Mouse (Mus musculus): ENCODE results near the gene Btnl1. TPM values are rescaled to one million over a fixed set of nuclear protein-coding genes. Genes with fewer than 3 reads are reported as not detected.

The Btnl1 gene
- not detected in 2 replicates for polyA plus RNA-seq (2011; ENCODE audit: insufficient read depth, insufficient read length, low replicate concordance, missing spikeins)

- Histone ChIP-seq H3K27ac (ENCODE audit: control insufficient read depth, insufficient read depth, low read depth, low read length, poor library complexity) (no peak within 1 kb of the TSS), H3K4me3 (replicated peaks; ENCODE audit: control insufficient read depth, low read depth, low read length) (no peak within 1 kb of the TSS), H3K4me1 (ENCODE audit: control insufficient read depth, insufficient read depth, low read length) (peaks cover 3% of the 10 kb centered on the region)
- 66% methylated on average over 2 of the region's 2 CpGs for WGBS
- TF ChIP-seq POLR2A (IDR thresholded peaks at IDR 0.05; ENCODE audit: borderline replicate concordance, control insufficient read depth, low read depth, low read length), result no peak
- TF ChIP-seq CTCF (IDR thresholded peaks at IDR 0.05; ENCODE audit: control insufficient read depth, insufficient read depth, low read length), result no peak
These were observed at the start of gene Btnl1 for GRCm38 (mm10) chr17:34376847-34377246. Btnl1 (plus strand) TSS chr17:34377132.

DNA sequence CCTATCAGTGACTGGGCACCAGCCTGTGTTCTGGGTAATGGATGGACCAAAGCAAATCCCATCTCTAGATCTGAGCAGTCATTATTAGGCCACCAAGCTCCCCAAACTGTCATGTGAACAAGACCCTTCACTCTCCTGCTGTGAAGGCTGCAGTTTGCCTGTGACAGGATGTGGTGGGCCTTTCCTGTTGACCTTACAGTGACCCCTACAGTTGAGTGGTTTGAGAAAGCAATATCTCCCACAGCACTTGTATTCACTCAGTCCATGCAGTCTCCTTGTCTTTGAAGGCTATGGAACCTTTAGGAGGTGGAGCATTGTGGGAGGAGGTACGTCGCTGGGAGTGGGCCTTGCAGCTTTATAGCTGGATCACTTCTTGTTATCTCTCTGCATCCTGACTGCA is 47.1 kb upstream of the Btnl1 start:
- Histone ChIP-seq H3K4me3 (replicated peaks; ENCODE audit: control insufficient read depth, low read depth, low read length) (no peak overlapping the region), H3K4me1 (ENCODE audit: control insufficient read depth, insufficient read depth, low read length) (peaks cover 4% of the 10 kb centered on the region; the same call in 1 of the 2 replicates), H3K27ac (ENCODE audit: control insufficient read depth, insufficient read depth, low read depth, low read length, poor library complexity) (no peak overlapping the region)
- 12% methylated on average over 2 of the region's 2 CpGs for WGBS
- TF ChIP-seq CTCF (IDR thresholded peaks at IDR 0.05; ENCODE audit: control insufficient read depth, insufficient read depth, low read length) (no peak), POLR2A (IDR thresholded peaks at IDR 0.05; ENCODE audit: borderline replicate concordance, control insufficient read depth, low read depth, low read length) (no peak)

- 76% methylated on average over 1 of the region's 1 CpGs for WGBS
- no peak overlapping the region for H3K27ac ChIP-seq (ENCODE audit: control insufficient read depth, insufficient read depth, low read depth, low read length, poor library complexity)
- no peak for TF ChIP-seq POLR2A (IDR thresholded peaks at IDR 0.05; ENCODE audit: borderline replicate concordance, control insufficient read depth, low read depth, low read length)
- TF ChIP-seq CTCF (IDR thresholded peaks at IDR 0.05; ENCODE audit: control insufficient read depth, insufficient read depth, low read length), result no peak
- peaks cover 4% of the 10 kb centered on the region; the same call in 1 of the 2 replicates for H3K4me1 ChIP-seq (ENCODE audit: control insufficient read depth, insufficient read depth, low read length)
- H3K4me3 ChIP-seq (replicated peaks; ENCODE audit: control insufficient read depth, low read depth, low read length), result no peak overlapping the region
These were observed 45.7 kb upstream of the Btnl1 start for GRCm38 (mm10) chr17:34331200-34331599.

- 19% methylated on average over 3 of the region's 3 CpGs for whole genome bisulfite sequencing
- peaks cover 2% of the 10 kb centered on the region; the same call in 1 of the 2 replicates for H3K4me1 ChIP-seq (ENCODE audit: control insufficient read depth, insufficient read depth, low read length)
- no peak overlapping the region for H3K27ac ChIP-seq (ENCODE audit: control insufficient read depth, insufficient read depth, low read depth, low read length, poor library complexity)
- no peak overlapping the region for H3K4me3 ChIP-seq (replicated peaks; ENCODE audit: control insufficient read depth, low read depth, low read length)
- no peak for TF ChIP-seq CTCF (IDR thresholded peaks at IDR 0.05; ENCODE audit: control insufficient read depth, insufficient read depth, low read length)
- TF ChIP-seq POLR2A (IDR thresholded peaks at IDR 0.05; ENCODE audit: borderline replicate concordance, control insufficient read depth, low read depth, low read length), result no peak
These were observed 36.1 kb upstream of the Btnl1 start for GRCm38 (mm10) chr17:34340619-34341402.

DNA sequence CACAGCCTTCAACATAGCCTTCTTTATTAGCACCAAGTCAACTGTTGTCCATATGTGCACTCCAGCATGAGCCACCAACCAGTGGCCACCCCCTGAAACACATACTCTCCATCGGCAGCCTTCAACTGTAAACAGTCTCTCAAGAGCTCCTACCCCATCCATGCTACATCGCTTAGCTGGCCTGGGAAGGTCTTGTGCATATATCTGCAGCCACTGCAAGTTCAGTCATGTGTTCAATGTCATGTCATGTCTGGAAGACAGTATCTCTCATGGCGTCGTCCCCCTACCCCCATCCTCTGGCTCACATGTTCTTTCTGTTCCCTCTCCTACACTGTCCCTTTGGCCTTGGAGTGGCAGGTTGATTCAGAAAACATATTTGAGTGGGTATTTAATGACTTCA is 32.0 kb upstream of the Btnl1 start:
- TF ChIP-seq CTCF (IDR thresholded peaks at IDR 0.05; ENCODE audit: control insufficient read depth, insufficient read depth, low read length), result no peak
- TF ChIP-seq POLR2A (IDR thresholded peaks at IDR 0.05; ENCODE audit: borderline replicate concordance, control insufficient read depth, low read depth, low read length), result no peak
- WGBS, result 87% methylated on average over 4 of the region's 4 CpGs
- Histone ChIP-seq H3K4me3 (replicated peaks; ENCODE audit: control insufficient read depth, low read depth, low read length) (no peak overlapping the region), H3K27ac (ENCODE audit: control insufficient read depth, insufficient read depth, low read depth, low read length, poor library complexity) (no peak overlapping the region), H3K4me1 (ENCODE audit: control insufficient read depth, insufficient read depth, low read length) (peaks cover 8% of the 10 kb centered on the region)

- Histone ChIP-seq H3K4me3 (replicated peaks; ENCODE audit: control insufficient read depth, low read depth, low read length) (no peak overlapping the region), H3K4me1 (ENCODE audit: control insufficient read depth, insufficient read depth, low read length) (peaks cover 8% of the 10 kb centered on the region), H3K27ac (ENCODE audit: control insufficient read depth, insufficient read depth, low read depth, low read length, poor library complexity) (no peak overlapping the region)
- WGBS, result 75% methylated on average over 7 of the region's 7 CpGs
- TF ChIP-seq POLR2A (IDR thresholded peaks at IDR 0.05; ENCODE audit: borderline replicate concordance, control insufficient read depth, low read depth, low read length) (no peak), CTCF (IDR thresholded peaks at IDR 0.05; ENCODE audit: control insufficient read depth, insufficient read depth, low read length) (no peak)
These were observed 31.4 kb upstream of the Btnl1 start for GRCm38 (mm10) chr17:34345486-34345885.

DNA sequence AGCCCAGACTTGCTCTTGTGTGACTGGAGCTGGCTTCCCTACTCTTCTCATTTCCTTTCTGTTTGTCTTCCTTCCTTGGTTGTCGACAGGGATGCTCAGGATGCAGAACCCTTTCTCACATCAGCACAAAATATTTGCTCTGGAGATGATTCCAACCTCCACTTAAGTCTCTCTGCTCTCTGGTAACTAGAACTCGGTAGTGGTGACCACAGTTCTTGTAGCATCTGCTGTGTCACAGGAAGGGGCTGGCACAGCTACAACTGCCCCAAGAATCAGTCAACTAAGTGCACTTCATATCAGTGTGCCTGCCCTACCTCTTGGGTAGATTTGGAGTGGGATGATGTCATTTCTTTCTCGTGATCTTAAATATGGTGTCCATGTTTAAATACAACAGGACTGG is 30.9 kb upstream of the Btnl1 start:
- Histone ChIP-seq H3K27ac (ENCODE audit: control insufficient read depth, insufficient read depth, low read depth, low read length, poor library complexity) (no peak overlapping the region), H3K4me3 (replicated peaks; ENCODE audit: control insufficient read depth, low read depth, low read length) (no peak overlapping the region), H3K4me1 (ENCODE audit: control insufficient read depth, insufficient read depth, low read length) (peaks cover 7% of the 10 kb centered on the region)
- TF ChIP-seq CTCF (IDR thresholded peaks at IDR 0.05; ENCODE audit: control insufficient read depth, insufficient read depth, low read length) (no peak), POLR2A (IDR thresholded peaks at IDR 0.05; ENCODE audit: borderline replicate concordance, control insufficient read depth, low read depth, low read length) (no peak)
- WGBS, result 6% methylated on average over 3 of the region's 3 CpGs

GRCm38 (mm10) chr17:34347606-34348308 is 29.2 kb upstream of the Btnl1 start:
- TF ChIP-seq CTCF (IDR thresholded peaks at IDR 0.05; ENCODE audit: control insufficient read depth, insufficient read depth, low read length), result no peak
- TF ChIP-seq POLR2A (IDR thresholded peaks at IDR 0.05; ENCODE audit: borderline replicate concordance, control insufficient read depth, low read depth, low read length), result no peak
- peak overlapping the region; percentile 76 for H3K27ac ChIP-seq (ENCODE audit: control insufficient read depth, insufficient read depth, low read depth, low read length, poor library complexity)

More at GRCm38 (mm10) chr17:34347606-34348308, 29.2 kb upstream of the Btnl1 start:
- Histone ChIP-seq H3K4me1 (ENCODE audit: control insufficient read depth, insufficient read depth, low read length) (peaks cover 6% of the 10 kb centered on the region), H3K4me3 (replicated peaks; ENCODE audit: control insufficient read depth, low read depth, low read length) (peak overlapping the region; percentile 5)
- 7% methylated on average over 6 of the region's 6 CpGs for WGBS
